Mouse (Mus musculus) ES-E14 (cell line): ENCODE data around the gene Ubl5. TPM values are rescaled to one million over a fixed set of nuclear protein-coding genes. Genes with fewer than 3 reads are reported as not detected.

Experiments
- DNase-seq: peaks from one replicate; pipeline ENCODE4 v3.0.0-alpha.2; 2013; ENCODE audit warnings: low read depth, low spot score
- H3K27ac ChIP-seq: 2 replicates; pipeline ENCODE4 v1.5.1; 2012; ENCODE audit warnings: low read depth, mild to moderate bottlenecking, low read length, moderate library complexity, mixed read lengths; ENCODE audit not compliant: poor library complexity, insufficient read depth, severe bottlenecking
- H3K36me3 ChIP-seq: 2 replicates; pipeline ENCODE4 v1.6.1; 2012; ENCODE audit warnings: mild to moderate bottlenecking, low read length, moderate library complexity, mixed read lengths; ENCODE audit not compliant: control insufficient read depth, poor library complexity, insufficient read depth, severe bottlenecking
- H3K4me1 ChIP-seq, 2 experiments: fragments of 150-350 bp in 1 of 2; sonication (generic) in 1 of 2; 2 replicates each; pipeline ENCODE4 v1.6.1; 2012; ENCODE audit warnings: low read length in 2 of 2, mild to moderate bottlenecking in 1 of 2, mixed read lengths in 1 of 2; ENCODE audit not compliant: control insufficient read depth in 2 of 2, insufficient read depth in 2 of 2, poor library complexity in 1 of 2
- H3K4me3 ChIP-seq, 2 experiments: fragments of 150-350 bp in 1 of 2; sonication (generic) in 1 of 2; 2 replicates each; pipeline ENCODE4 v1.5.1; 2012; ENCODE audit warnings: low read length in 2 of 2, low read depth in 1 of 2, mild to moderate bottlenecking in 1 of 2, mixed read lengths in 1 of 2; ENCODE audit not compliant: insufficient read depth in 1 of 2, poor library complexity in 1 of 2, severe bottlenecking in 1 of 2
- H3K9ac ChIP-seq: 2 replicates; pipeline ENCODE4 v1.6.1; 2012; ENCODE audit warnings: low read depth, mild to moderate bottlenecking, low read length, mixed read lengths; ENCODE audit not compliant: poor library complexity, insufficient read depth, severe bottlenecking
- H3K9me3 ChIP-seq: fragments of 150-350 bp; sonication (generic); 2 replicates; pipeline ENCODE4 v1.6.1; 2012; ENCODE audit warnings: low read depth, mild to moderate bottlenecking, low read length; ENCODE audit not compliant: control insufficient read depth, insufficient read depth
- CHD2 ChIP-seq: IDR thresholded peaks from 2 replicates; pipeline ENCODE4 v1.6.1; 2014; ENCODE audit warnings: mild to moderate bottlenecking, low read depth, low read length, inconsistent platforms
- HCFC1 ChIP-seq: IDR thresholded peaks from 2 replicates; pipeline ENCODE4 v1.6.1; 2012; ENCODE audit warnings: low read length, inconsistent platforms, borderline replicate concordance; ENCODE audit not compliant: insufficient read depth
- MAFK ChIP-seq: IDR thresholded peaks from 2 replicates; pipeline ENCODE4 v1.6.1; 2014; ENCODE audit warnings: mild to moderate bottlenecking, low read depth, low read length, inconsistent platforms; ENCODE audit not compliant: insufficient read depth
- ZC3H11A ChIP-seq: IDR thresholded peaks from 2 replicates; pipeline ENCODE4 v1.6.1; 2012; ENCODE audit warnings: low read depth, mild to moderate bottlenecking, inconsistent platforms, low read length, borderline replicate concordance
- ZNF384 ChIP-seq: IDR thresholded peaks from 2 replicates; pipeline ENCODE4 v1.6.1; 2012; ENCODE audit warnings: low read depth, low read length, inconsistent platforms
- in situ Hi-C, 2 experiments: fragments of 600-800 bp; cut with MboI; formaldehyde crosslinking; loops; one replicate each; pipeline ENCODE4 v1.15.1; 2025; ENCODE audit warnings: low sequenced_read_pairs in 2 of 2, inconsistent platforms in 1 of 2; ENCODE audit not compliant: unreplicated experiment in 2 of 2
- total RNA-seq: library from RNA; depleted of rRNA; stranded (reverse); fragments of 300-350 nt; gene quantifications from 2 replicates; pipeline ENCODE4 v1.2.3, GENCODE M21; 2012

Gene Ubl5
- total RNA-seq, 1 experiment, result 224 TPM

DNA sequence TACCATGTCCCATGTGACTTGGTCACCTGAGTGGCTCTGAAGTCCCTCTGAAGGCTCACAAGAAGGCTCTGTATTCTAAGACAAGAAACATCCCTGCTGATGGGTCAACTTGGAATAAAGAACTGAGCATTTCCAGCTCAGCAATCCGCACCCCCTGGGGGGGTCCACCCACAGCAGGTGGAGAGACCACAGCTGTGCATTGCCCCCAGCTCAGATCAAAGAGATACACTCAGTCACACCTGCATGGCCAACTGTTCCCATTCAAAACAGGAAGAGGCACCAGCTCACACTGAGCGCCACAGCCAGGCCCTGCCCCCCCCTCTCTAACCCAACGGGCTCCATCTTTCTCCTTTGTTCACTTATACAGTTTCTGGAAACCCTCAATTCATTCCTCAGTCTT, 6.4 kb upstream of the Ubl5 start:
- no peaks in the 10 kb centered on the region for H3K9me3 ChIP-seq
- DNase-seq, result no peak
- no peak for TF ChIP-seq MAFK
- TF ChIP-seq ZC3H11A, result no peak
- TF ChIP-seq CHD2, result no peak
- no peak for TF ChIP-seq HCFC1
- no peak for TF ChIP-seq ZNF384
- no peaks in the 10 kb centered on the region; the same call in 1 of the 2 replicates for H3K36me3 ChIP-seq
- H3K9ac ChIP-seq, result no peak overlapping the region
- H3K4me3 ChIP-seq, result no peak overlapping the region
- peaks cover 0 to 25% of the 10 kb centered on the region in 2 experiments; a peak in 2 of 4 replicates for H3K4me1 ChIP-seq
- peak overlapping the region; percentile 28; the same call in 1 of the 2 replicates for H3K27ac ChIP-seq
- in situ Hi-C loops, result loop anchor here in 1 of 2 experiments (25.0 kb wide), 1 partner anchor 174 kb away; the partner anchor contains the start of gene Zfp26

DNA sequence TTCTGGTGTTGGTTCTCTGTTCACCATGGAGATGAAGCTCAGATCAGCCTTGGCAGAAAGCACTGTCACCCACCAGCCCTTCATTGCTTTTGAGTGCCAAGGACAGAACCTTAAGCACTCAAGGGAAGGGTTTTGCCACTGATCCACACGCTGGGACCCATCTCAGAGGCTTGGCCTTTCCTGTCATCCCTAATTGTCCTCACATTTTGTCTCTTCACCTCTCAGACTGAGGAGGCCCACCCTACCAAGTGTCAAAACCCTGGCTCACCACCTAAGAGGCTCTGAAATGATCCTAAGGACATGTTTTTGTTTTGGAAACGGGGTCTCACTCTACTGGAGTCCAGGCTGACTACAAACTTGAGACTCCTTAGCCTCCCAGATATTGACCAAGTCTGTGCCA, 5.9 kb upstream of the Ubl5 start:
- Histone ChIP-seq H3K4me3 (no peak overlapping the region), H3K9ac (no peak overlapping the region), H3K9me3 (no peaks in the 10 kb centered on the region), H3K27ac (peak overlapping the region; percentile 28; the same call in 1 of the 2 replicates), H3K4me1 (peaks cover 0 to 27% of the 10 kb centered on the region in 2 experiments; a peak in 2 of 4 replicates), H3K36me3 (no peaks in the 10 kb centered on the region; the same call in 1 of the 2 replicates)
- in situ Hi-C loops, result loop anchor here in 1 of 2 experiments (25.0 kb wide), 1 partner anchor 174 kb away; the partner anchor contains the start of gene Zfp26
- TF ChIP-seq MAFK, result no peak
- no peak for TF ChIP-seq ZNF384
- TF ChIP-seq ZC3H11A, result no peak
- no peak for TF ChIP-seq HCFC1
- DNase-seq, result no peak

DNA sequence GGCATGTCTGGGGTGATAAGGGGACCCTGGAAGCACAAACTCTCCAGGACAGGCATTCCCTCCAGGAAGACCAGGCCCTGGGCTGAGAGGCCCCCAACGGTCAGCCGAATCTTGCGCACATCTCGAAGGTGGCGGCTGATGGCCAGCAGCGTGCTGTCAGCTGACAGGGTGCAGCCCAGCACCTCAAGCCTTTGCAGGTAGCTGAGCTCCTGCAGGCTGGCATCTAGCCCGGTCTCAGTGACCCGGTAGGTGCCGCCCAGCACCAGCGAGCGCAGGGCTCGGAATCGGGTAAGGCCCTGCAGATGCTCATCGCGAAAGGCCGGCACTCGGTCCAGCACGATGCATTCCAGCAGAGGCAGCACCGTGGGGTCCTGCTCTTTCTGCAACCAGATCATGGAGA, 4.1 kb upstream of the Ubl5 start:
- peak overlapping the region; percentile 48 for H3K9ac ChIP-seq
- peak overlapping the region; percentile 34 to 48; a peak in 3 of 4 replicates for H3K4me3 ChIP-seq
- no peak for DNase-seq
- H3K4me1 ChIP-seq, result peaks cover 0 to 29% of the 10 kb centered on the region in 2 experiments; a peak in 2 of 4 replicates
- TF ChIP-seq MAFK (no peak), HCFC1 (no peak), ZNF384 (no peak), ZC3H11A (no peak), CHD2 (no peak)
- no peaks in the 10 kb centered on the region for H3K9me3 ChIP-seq
- H3K27ac ChIP-seq, result no peak overlapping the region
- no peaks in the 10 kb centered on the region; the same call in 1 of the 2 replicates for H3K36me3 ChIP-seq
- in situ Hi-C loops, result loop anchor here in 1 of 2 experiments (25.0 kb wide), 1 partner anchor 176 kb away; the partner anchor contains the start of gene Zfp26

DNA sequence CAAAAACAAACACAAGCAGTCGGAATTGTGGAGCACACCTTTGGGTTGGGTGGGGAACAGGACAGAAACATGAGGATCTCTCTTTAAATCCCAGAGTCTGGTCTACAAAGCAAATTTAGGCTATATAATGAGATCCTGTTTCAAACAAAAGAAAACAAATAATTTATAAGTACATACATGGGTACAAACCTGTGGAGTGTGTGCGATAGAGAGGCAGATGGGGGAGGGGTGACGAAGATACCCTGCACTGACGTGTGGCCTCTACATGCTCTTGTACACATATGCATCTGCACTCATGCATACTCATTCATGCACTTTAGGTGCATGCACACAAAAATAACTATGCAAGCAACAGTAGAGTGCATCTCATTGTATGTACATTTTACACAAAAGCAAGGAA, 3.2 kb upstream of the Ubl5 start:
- Histone ChIP-seq H3K4me1 (peaks cover 0 to 28% of the 10 kb centered on the region in 2 experiments; a peak in 2 of 4 replicates), H3K36me3 (no peaks in the 10 kb centered on the region; the same call in 1 of the 2 replicates), H3K9ac (no peak overlapping the region), H3K9me3 (no peaks in the 10 kb centered on the region), H3K27ac (no peak overlapping the region), H3K4me3 (no peak overlapping the region)
- in situ Hi-C loops, result loop anchor here in 1 of 2 experiments (25.0 kb wide), 1 partner anchor 177 kb away; the partner anchor contains the start of gene Zfp26
- no peak for DNase-seq
- TF ChIP-seq MAFK, result no peak
- no peak for TF ChIP-seq CHD2
- TF ChIP-seq ZNF384, result no peak

DNA sequence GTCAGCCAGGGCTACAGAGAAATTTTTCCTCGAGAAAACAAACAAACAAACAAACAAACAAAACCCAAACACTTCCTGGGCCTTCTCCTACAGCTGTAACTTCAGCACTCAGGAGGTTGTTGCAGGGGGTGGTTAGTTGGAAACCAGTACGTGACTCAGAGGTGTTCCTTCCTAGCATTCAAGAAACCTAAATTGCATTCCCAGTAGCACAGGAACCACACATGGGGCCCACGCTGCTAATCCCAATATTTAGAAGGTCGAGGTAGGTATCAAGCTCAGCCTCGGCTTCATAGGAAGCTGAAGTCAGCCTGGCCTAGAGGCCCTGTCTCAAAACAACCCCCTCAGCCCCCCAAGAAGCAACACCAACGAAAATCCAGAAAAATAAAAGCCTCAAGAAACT, 1.2 kb upstream of the Ubl5 start:
- TF ChIP-seq ZNF384, result no peak
- no peak for TF ChIP-seq HCFC1
- TF ChIP-seq ZC3H11A, result no peak
- no peak for TF ChIP-seq CHD2
- no peak for TF ChIP-seq MAFK
- no peak overlapping the region for H3K9ac ChIP-seq
- peaks cover under 1% of the 10 kb centered on the region; the same call in 1 of the 2 replicates for H3K36me3 ChIP-seq
- in situ Hi-C loops, result loop anchor here in 1 of 2 experiments (25.0 kb wide), 1 partner anchor 179 kb away; the partner anchor contains the start of gene Zfp26
- no peak overlapping the region for H3K27ac ChIP-seq
- peak overlapping the region; percentile 6 to 98; a peak in 3 of 4 replicates for H3K4me3 ChIP-seq
- DNase-seq, result no peak
- H3K4me1 ChIP-seq, result peaks cover 3 to 20% of the 10 kb centered on the region in 2 experiments; a peak in 1 of 4 replicates
- H3K9me3 ChIP-seq, result no peaks in the 10 kb centered on the region
